Mouse (Mus musculus): ENCODE data around the gene Lrrc74a. TPM values are rescaled to one million over a fixed set of nuclear protein-coding genes. Genes with fewer than 3 reads are reported as not detected.
A peak's percentile ranks its signal among the peaks of the same experiment; 100 is the strongest.

Lrrc74a gene
- polyA plus RNA-seq, 1 experiment from 2014 or later: not detected

- Histone ChIP-seq H3K79me2 (ENCODE audit: inconsistent target) (no peaks in the 10 kb centered on the region), H3K27ac (peak overlapping the region; percentile 96), H3K36me3 (ENCODE audit: inconsistent target) (no peaks in the 10 kb centered on the region), H3K4me3 (ENCODE audit: inconsistent target) (peak overlapping the region; percentile 7; the same call in 1 of the 2 replicates)
- WGBS (ENCODE audit: missing documents): 26% methylated on average over 23 of the region's 23 CpGs
These were observed 67.2 kb downstream of the Lrrc74a start for GRCm38 (mm10) chr12:86801148-86802004.

GRCm38 (mm10) chr12:86802005-86802671 lies 68.0 kb downstream of the Lrrc74a start:
- Histone ChIP-seq H3K27ac (peak overlapping the region; percentile 96), H3K4me3 (ENCODE audit: inconsistent target) (no peak overlapping the region), H3K79me2 (ENCODE audit: inconsistent target) (no peaks in the 10 kb centered on the region), H3K36me3 (ENCODE audit: inconsistent target) (no peaks in the 10 kb centered on the region)
- WGBS (ENCODE audit: missing documents): 48% methylated on average over 17 of the region's 17 CpGs

GRCm38 (mm10) chr12:86802899-86803298 lies 68.7 kb downstream of the Lrrc74a start:
- H3K4me3 ChIP-seq (ENCODE audit: inconsistent target): no peak overlapping the region
- H3K36me3 ChIP-seq (ENCODE audit: inconsistent target): no peaks in the 10 kb centered on the region
- 100% methylated on average over 1 of the region's 3 CpGs for WGBS (ENCODE audit: missing documents)
- 0 out of 2 replicates have a peak overlapping the region, but pooled peaks have one; percentile 13 for H3K27ac ChIP-seq
- H3K79me2 ChIP-seq (ENCODE audit: inconsistent target): no peaks in the 10 kb centered on the region

- H3K27ac ChIP-seq: peak overlapping the region; percentile 13
- no peaks in the 10 kb centered on the region for H3K36me3 ChIP-seq (ENCODE audit: inconsistent target)
These were observed 69.6 kb downstream of the Lrrc74a start for GRCm38 (mm10) chr12:86803651-86804307.

GRCm38 (mm10) chr12:86804308-86804700 lies 70.1 kb downstream of the Lrrc74a start:
- Histone ChIP-seq H3K27ac (no peak overlapping the region), H3K4me3 (ENCODE audit: inconsistent target) (no peak overlapping the region), H3K79me2 (ENCODE audit: inconsistent target) (no peaks in the 10 kb centered on the region), H3K36me3 (ENCODE audit: inconsistent target) (no peaks in the 10 kb centered on the region)
- 28% methylated on average over 4 of the region's 4 CpGs for WGBS (ENCODE audit: missing documents)

More at GRCm38 (mm10) chr12:86803651-86804307, 69.6 kb downstream of the Lrrc74a start:
- 6% methylated on average over 6 of the region's 6 CpGs for WGBS (ENCODE audit: missing documents)
- H3K4me3 ChIP-seq (ENCODE audit: inconsistent target): no peak overlapping the region
- H3K79me2 ChIP-seq (ENCODE audit: inconsistent target): no peaks in the 10 kb centered on the region

- Histone ChIP-seq H3K27ac (no peak overlapping the region), H3K4me3 (ENCODE audit: inconsistent target) (no peak overlapping the region), H3K79me2 (ENCODE audit: inconsistent target) (no peaks in the 10 kb centered on the region), H3K36me3 (ENCODE audit: inconsistent target) (no peaks in the 10 kb centered on the region)
- 75% methylated on average over 2 of the region's 2 CpGs for WGBS (ENCODE audit: missing documents)
These were observed 70.7 kb downstream of the Lrrc74a start for GRCm38 (mm10) chr12:86804857-86805256.

GRCm38 (mm10) chr12:86805315-86805714 lies 71.1 kb downstream of the Lrrc74a start:
- Histone ChIP-seq H3K36me3 (ENCODE audit: inconsistent target) (no peaks in the 10 kb centered on the region), H3K4me3 (ENCODE audit: inconsistent target) (no peak overlapping the region), H3K27ac (no peak overlapping the region), H3K79me2 (ENCODE audit: inconsistent target) (no peaks in the 10 kb centered on the region)
- 93% methylated on average over 4 of the region's 4 CpGs for WGBS (ENCODE audit: missing documents)

- Histone ChIP-seq H3K4me3 (ENCODE audit: inconsistent target) (no peak overlapping the region), H3K27ac (no peak overlapping the region), H3K36me3 (ENCODE audit: inconsistent target) (no peaks in the 10 kb centered on the region), H3K79me2 (ENCODE audit: inconsistent target) (no peaks in the 10 kb centered on the region)
- WGBS (ENCODE audit: missing documents): 44% methylated on average over 19 of the region's 20 CpGs
These were observed 72.1 kb downstream of the Lrrc74a start for GRCm38 (mm10) chr12:86806031-86806922.

GRCm38 (mm10) chr12:86806923-86807794 lies 73.0 kb downstream of the Lrrc74a start:
- Histone ChIP-seq H3K4me3 (ENCODE audit: inconsistent target) (no peak overlapping the region), H3K27ac (no peak overlapping the region)

GRCm38 (mm10) chr12:86807795-86808128 lies 73.6 kb downstream of the Lrrc74a start:
- Histone ChIP-seq H3K4me3 (ENCODE audit: inconsistent target) (no peak overlapping the region), H3K79me2 (ENCODE audit: inconsistent target) (no peaks in the 10 kb centered on the region), H3K27ac (no peak overlapping the region), H3K36me3 (ENCODE audit: inconsistent target) (no peaks in the 10 kb centered on the region)
- 51% methylated on average over 4 of the region's 4 CpGs for WGBS (ENCODE audit: missing documents)

More at GRCm38 (mm10) chr12:86806923-86807794, 73.0 kb downstream of the Lrrc74a start:
- 66% methylated on average over 5 of the region's 5 CpGs for WGBS (ENCODE audit: missing documents)
- Histone ChIP-seq H3K79me2 (ENCODE audit: inconsistent target) (no peaks in the 10 kb centered on the region), H3K36me3 (ENCODE audit: inconsistent target) (no peaks in the 10 kb centered on the region)

- H3K36me3 ChIP-seq (ENCODE audit: inconsistent target): no peaks in the 10 kb centered on the region
- H3K27ac ChIP-seq: no peak overlapping the region
- no peak overlapping the region for H3K4me3 ChIP-seq (ENCODE audit: inconsistent target)
- no peaks in the 10 kb centered on the region for H3K79me2 ChIP-seq (ENCODE audit: inconsistent target)
- WGBS (ENCODE audit: missing documents): 93% methylated on average over 4 of the region's 4 CpGs
These were observed 74.7 kb downstream of the Lrrc74a start for GRCm38 (mm10) chr12:86808856-86809255.

- Histone ChIP-seq H3K79me2 (ENCODE audit: inconsistent target) (no peaks in the 10 kb centered on the region), H3K27ac (peak overlapping the region; percentile 59), H3K4me3 (ENCODE audit: inconsistent target) (no peak overlapping the region), H3K36me3 (ENCODE audit: inconsistent target) (no peaks in the 10 kb centered on the region)
- 100% methylated on average over 1 of the region's 1 CpGs for WGBS (ENCODE audit: missing documents)
These were observed 75.9 kb downstream of the Lrrc74a start for GRCm38 (mm10) chr12:86810040-86810439.

GRCm38 (mm10) chr12:86810725-86811444 lies 76.7 kb downstream of the Lrrc74a start:
- H3K36me3 ChIP-seq (ENCODE audit: inconsistent target): no peaks in the 10 kb centered on the region
- H3K4me3 ChIP-seq (ENCODE audit: inconsistent target): no peak overlapping the region
- 41% methylated on average over 11 of the region's 11 CpGs for WGBS (ENCODE audit: missing documents)
- H3K27ac ChIP-seq: peak overlapping the region; percentile 59
- no peaks in the 10 kb centered on the region for H3K79me2 ChIP-seq (ENCODE audit: inconsistent target)
